Mouse (Mus musculus) lung, postnatal 0 days (tissue): Measurements from ENCODE around the gene Osgepl1. TPM values are rescaled to one million over a fixed set of nuclear protein-coding genes. Genes with fewer than 3 reads are reported as not detected.
"Not testable (repeated sequence)": the region's sequence is repeated elsewhere in the genome, so short reads cannot be mapped to it uniquely, and the experiment has no call there.

Experiments
- ATAC-seq: fragments of 200-750 bp; cut with Nextera tagmentation; 2 replicates; pipeline ENCODE4 v1.8.0; 2017; ENCODE audit warnings: moderate library complexity
- DNase-seq: peaks from one replicate; pipeline ENCODE4 v3.0.0-alpha.2; 2016; ENCODE audit warnings: low spot score
- H3K27ac ChIP-seq: fragments of 300-500 bp; sonication (generic); 2 replicates; pipeline ENCODE4 v1.5.1; 2014; ENCODE audit warnings: antibody characterized with exemption, mild to moderate bottlenecking, low read length, mixed read lengths
- H3K27me3 ChIP-seq: fragments of 300-500 bp; sonication (generic); replicated peaks from 2 replicates; pipeline ENCODE4 v1.6.1; 2014; ENCODE audit warnings: low read length, mixed read lengths; ENCODE audit not compliant: insufficient read depth
- H3K36me3 ChIP-seq: fragments of 300-500 bp; sonication (generic); 2 replicates; pipeline ENCODE4 v1.6.1; 2014; ENCODE audit warnings: low read length, mixed read lengths; ENCODE audit not compliant: insufficient read depth
- H3K4me1 ChIP-seq: fragments of 300-500 bp; sonication (generic); 2 replicates; pipeline ENCODE4 v1.6.1; 2014; ENCODE audit warnings: antibody characterized with exemption, low read depth, low read length, mixed read lengths; ENCODE audit not compliant: insufficient read depth
- H3K4me2 ChIP-seq: fragments of 300-500 bp; sonication (generic); replicated peaks from 2 replicates; pipeline ENCODE4 v1.6.1; 2014; ENCODE audit warnings: low read depth, mild to moderate bottlenecking, low read length, moderate library complexity, mixed read lengths
- H3K4me3 ChIP-seq: fragments of 300-500 bp; sonication (generic); 2 replicates; pipeline ENCODE4 v1.5.1; 2014; ENCODE audit warnings: low read depth, low read length
- H3K9ac ChIP-seq: fragments of 300-500 bp; sonication (generic); replicated peaks from 2 replicates; pipeline ENCODE4 v1.6.1; 2014; ENCODE audit warnings: low read depth, mild to moderate bottlenecking
- H3K9me3 ChIP-seq: fragments of 300-500 bp; sonication (generic); 2 replicates; pipeline ENCODE4 v1.6.1; 2016; ENCODE audit warnings: low read length, mixed read lengths
- CTCF ChIP-seq: IDR thresholded peaks from 2 replicates; pipeline ENCODE4 v1.5.1; 2016; ENCODE audit warnings: antibody characterized with exemption, mild to moderate bottlenecking
- EP300 ChIP-seq: IDR thresholded peaks from 2 replicates; pipeline ENCODE4 v1.6.1; 2016; ENCODE audit warnings: antibody characterized with exemption, mild to moderate bottlenecking, control low read depth
- WGBS: fragments of 180-500 bp; shearing (Covaris S2); extraction: QIAGEN DNeasy Blood & Tissue Kit; methylation state at CpG from one replicate; pipeline ENCODE4 v1.1.7; 2014; 5-methylcytosine and 5-hydroxymethylcytosine counted together
- polyA plus RNA-seq: library from polyadenylated mRNA; unstranded; fragments of >200 nt; fragmentation: Nextera tagmentation; extraction: Ambion mirVana; gene quantifications from 2 replicates; pipeline ENCODE4 v1.2.1, GENCODE M21; 2015

Gene Osgepl1
- polyA plus RNA-seq, 1 experiment from 2014 or later, result 16.5 TPM

DNA sequence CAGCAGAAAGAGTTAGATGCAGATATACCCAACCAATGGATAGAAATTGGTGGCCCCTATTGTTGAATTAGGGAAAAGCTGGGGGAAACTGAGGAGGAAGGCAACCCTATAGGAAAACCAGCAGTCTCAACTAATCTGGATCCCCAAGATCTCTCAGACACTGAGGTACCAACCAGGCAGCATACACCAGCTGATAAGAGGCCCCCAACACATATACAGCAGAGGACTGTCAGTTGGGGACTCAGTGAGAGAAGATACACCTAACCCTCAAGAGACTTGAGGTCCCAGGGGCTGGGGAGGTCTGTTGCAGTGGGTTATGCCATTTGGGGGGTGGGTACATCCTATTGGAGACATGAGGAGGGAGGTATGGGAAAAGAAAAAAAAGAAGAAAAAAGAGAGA lies 22.0 kb downstream of the Osgepl1 start:
- H3K4me3 ChIP-seq, result no peak overlapping the region
- H3K9me3 ChIP-seq, result no peaks in the 10 kb centered on the region
- no peak for ATAC-seq
- no peak overlapping the region for H3K9ac ChIP-seq
- H3K36me3 ChIP-seq, result no peaks in the 10 kb centered on the region
- no peak overlapping the region for H3K4me2 ChIP-seq
- H3K4me1 ChIP-seq, result no peaks in the 10 kb centered on the region
- no peak for DNase-seq
- no peaks in the 10 kb centered on the region for H3K27me3 ChIP-seq
- H3K27ac ChIP-seq, result no peak overlapping the region
- TF ChIP-seq CTCF (no peak), EP300 (no peak)

DNA sequence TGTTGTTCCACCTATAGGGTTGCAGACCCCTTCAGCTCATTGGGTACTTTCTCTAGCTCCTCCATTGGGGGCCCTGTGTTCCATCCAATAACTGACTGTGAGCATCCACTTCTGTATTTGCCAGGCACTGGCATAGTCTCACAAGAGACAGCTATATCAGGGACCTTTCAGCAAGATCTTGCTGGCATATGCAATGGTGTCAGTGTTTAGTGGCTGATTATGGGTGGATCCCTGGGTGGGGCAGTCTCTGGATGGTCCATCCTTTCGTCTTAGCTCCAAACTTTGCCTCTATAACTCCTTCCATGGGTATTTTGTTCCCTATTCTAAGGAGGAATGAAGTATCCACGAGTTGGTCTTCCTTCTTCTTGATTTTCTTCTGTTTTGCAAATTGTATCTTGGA lies 24.0 kb downstream of the Osgepl1 start:
- H3K27ac ChIP-seq, DNase-seq, H3K4me1 ChIP-seq, H3K4me3 ChIP-seq, H3K9ac ChIP-seq, H3K36me3 ChIP-seq, ATAC-seq, H3K9me3 ChIP-seq, H3K27me3 ChIP-seq, H3K4me2 ChIP-seq: not testable (repeated sequence)
- 68% methylated on average over 2 of the region's 2 CpGs for WGBS

DNA sequence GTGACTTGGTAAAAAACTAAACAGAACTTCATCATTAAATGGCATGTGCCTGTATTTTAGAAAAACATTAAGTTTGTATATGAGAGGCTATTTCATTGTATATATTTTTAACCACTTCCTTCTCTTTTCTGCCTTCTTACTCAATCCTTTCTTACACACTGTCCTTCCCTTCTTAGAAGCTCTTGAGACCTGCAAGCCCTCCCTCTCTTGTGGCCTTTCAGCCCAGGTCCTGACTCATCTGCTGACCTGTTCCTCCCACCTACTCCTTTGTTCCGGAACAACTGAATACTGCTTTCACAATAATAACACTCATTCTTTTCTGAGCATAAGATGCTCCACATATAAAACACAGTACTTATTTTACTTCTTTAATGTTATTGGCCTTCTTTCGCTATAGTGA lies 27.6 kb downstream of the Osgepl1 start:
- Histone ChIP-seq H3K4me2 (no peak overlapping the region), H3K27me3 (no peaks in the 10 kb centered on the region), H3K27ac (no peak overlapping the region), H3K4me1 (no peaks in the 10 kb centered on the region), H3K9me3 (no peaks in the 10 kb centered on the region; the same call in 1 of the 2 replicates), H3K36me3 (peaks cover 8% of the 10 kb centered on the region; the same call in 1 of the 2 replicates), H3K9ac (no peak overlapping the region), H3K4me3 (no peak overlapping the region)
- WGBS, result 95% methylated on average over 2 of the region's 2 CpGs
- ATAC-seq, result no peak
- TF ChIP-seq CTCF, result no peak
- DNase-seq, result no peak

DNA sequence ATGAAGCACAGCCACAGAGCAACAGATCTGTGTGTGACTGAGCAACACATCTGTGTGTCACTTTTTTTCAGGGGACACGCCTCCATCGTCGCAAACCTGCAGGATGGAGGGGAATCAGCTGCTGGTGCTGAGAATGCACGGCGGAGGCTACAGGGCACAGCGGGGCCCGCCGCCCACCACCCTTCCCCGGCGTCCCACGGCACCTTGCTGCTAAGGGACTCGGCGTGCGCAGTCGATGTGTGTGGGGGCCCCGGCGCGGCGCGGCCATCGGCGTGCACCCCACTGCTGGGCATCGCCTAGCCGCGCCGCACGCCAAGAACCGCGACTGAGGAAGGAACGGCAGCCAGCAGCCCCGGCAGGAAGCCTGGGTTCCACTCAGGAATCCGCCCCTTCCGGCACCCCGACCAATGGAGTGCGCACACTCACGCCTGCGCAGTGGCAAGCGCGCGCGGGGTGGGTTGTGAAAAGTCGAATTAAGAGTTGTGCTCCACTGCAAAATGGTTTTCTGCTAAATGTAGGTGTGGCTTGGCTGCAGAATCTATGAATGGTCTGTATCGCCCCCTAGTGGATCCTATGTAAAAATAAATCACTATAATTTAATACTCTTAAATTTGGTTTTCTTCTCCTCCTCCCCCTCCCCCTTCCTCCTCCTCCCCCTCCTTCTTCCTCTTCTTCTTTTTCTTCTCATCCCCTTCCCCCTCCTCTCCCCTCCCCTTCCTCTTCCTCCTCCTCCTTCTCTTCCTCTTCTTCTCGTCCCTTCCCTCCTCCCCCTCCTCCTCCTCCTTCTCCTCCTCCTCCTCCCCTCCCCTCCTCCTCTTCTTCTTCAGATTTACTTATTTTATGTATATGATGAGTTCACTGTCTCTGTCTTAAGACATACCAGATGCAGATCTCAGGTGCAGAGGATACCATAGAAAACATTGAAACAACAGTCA lies 39.2 kb downstream of the Osgepl1 start, which contains the start of the genes Asdurf, Gm28551 and Asnsd1:
Gene Asdurf (minus strand): TSS at position 293 of the 935 bp plus-strand sequence.
Gene Gm28551 (minus strand): TSS at position 341 of the 935 bp plus-strand sequence.
Gene Asnsd1 (minus strand): TSS at position 426 of the 935 bp plus-strand sequence.
- peak; percentile 99 for DNase-seq
- whole genome bisulfite sequencing, result under 1% methylated on average over 42 of the region's 44 CpGs
- Histone ChIP-seq H3K4me3 (peak within 1 kb of the TSS; percentile 89), H3K27ac (peak within 1 kb of the TSS; percentile 74), H3K27me3 (no peaks in the 10 kb centered on the region), H3K4me2 (peak within 1 kb of the TSS; percentile 65), H3K36me3 (peaks cover 1% of the 10 kb centered on the region; the same call in 1 of the 2 replicates), H3K4me1 (peaks cover 6% of the 10 kb centered on the region; the same call in 1 of the 2 replicates), H3K9ac (peak within 1 kb of the TSS; percentile 72), H3K9me3 (no peaks in the 10 kb centered on the region)
- no peak for TF ChIP-seq EP300
- peak; percentile 70 for TF ChIP-seq CTCF
- peak; percentile 100 for ATAC-seq

DNA sequence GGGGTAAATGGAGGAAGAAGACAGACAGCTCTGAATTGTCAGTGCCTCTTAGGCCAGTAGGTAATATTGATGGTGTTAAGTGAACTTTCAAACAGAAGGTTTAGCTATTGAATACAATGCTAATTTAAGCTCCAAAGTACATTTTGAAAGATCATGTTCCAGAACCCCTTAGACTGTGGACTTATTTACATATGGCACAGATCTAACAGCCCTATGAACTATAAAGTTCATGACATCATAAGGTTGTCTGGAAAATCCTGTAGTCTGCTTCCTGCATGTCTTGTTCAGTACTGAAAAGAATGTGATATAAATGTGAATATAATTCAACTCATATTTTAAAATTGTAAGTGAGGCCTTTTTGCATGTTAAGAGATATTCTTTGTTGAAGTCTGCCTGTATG lies 45.6 kb downstream of the Osgepl1 start:
- no peaks in the 10 kb centered on the region for H3K9me3 ChIP-seq
- DNase-seq, result no peak
- H3K27ac ChIP-seq, result no peak overlapping the region
- H3K9ac ChIP-seq, result no peak overlapping the region
- ATAC-seq, result no peak
- no peak for TF ChIP-seq EP300
- H3K36me3 ChIP-seq, result no peaks in the 10 kb centered on the region
- no peak overlapping the region for H3K4me2 ChIP-seq
- no peaks in the 10 kb centered on the region for H3K27me3 ChIP-seq
- H3K4me3 ChIP-seq, result no peak overlapping the region
- no peaks in the 10 kb centered on the region for H3K4me1 ChIP-seq

Other genes with a start within 250 kb of the Osgepl1 start
- gene 1700019A02Rik, start 126.0 kb upstream of the Osgepl1 start, polyA plus RNA-seq, result not detected in 2 replicates
- gene Pms1, start 16.6 kb upstream of the Osgepl1 start, polyA plus RNA-seq, result 2.5 and 3.9 TPM in 2 replicates
- 24.6 and 28.1 TPM in 2 replicates for gene Ormdl1, start 16.5 kb upstream of the Osgepl1 start, polyA plus RNA-seq
- gene Gm28778, start 16.5 kb upstream of the Osgepl1 start, polyA plus RNA-seq, result not detected in 2 replicates
- 5.7 and 10.5 TPM in 2 replicates for gene Asdurf, start 39.0 kb downstream of the Osgepl1 start, polyA plus RNA-seq
- gene Gm28551, start 39.0 kb downstream of the Osgepl1 start, polyA plus RNA-seq, result 0.30 and 0.45 TPM in 2 replicates
- gene Asnsd1, start 39.1 kb downstream of the Osgepl1 start, polyA plus RNA-seq, result 30.4 and 36.1 TPM in 2 replicates